Mouse (Mus musculus) kidney, adult 2 months (tissue): ENCODE results near the gene Cemip2.

Source experiments
- CTCF ChIP-seq: fragments of 200-500 bp; conservative IDR thresholded peaks from 2 replicates; pipeline ENCODE4 v1.5.1; 2011; ENCODE audit warnings: low read depth, mild to moderate bottlenecking, control low read depth, low read length, moderate library complexity, mixed read lengths; ENCODE audit not compliant: insufficient read depth, insufficient read length
- POLR2A ChIP-seq: fragments of 200-500 bp; IDR thresholded peaks from one replicate; pipeline ENCODE4 v1.6.1; 2011; ENCODE audit warnings: low read depth, low read length, control low read depth

DNA sequence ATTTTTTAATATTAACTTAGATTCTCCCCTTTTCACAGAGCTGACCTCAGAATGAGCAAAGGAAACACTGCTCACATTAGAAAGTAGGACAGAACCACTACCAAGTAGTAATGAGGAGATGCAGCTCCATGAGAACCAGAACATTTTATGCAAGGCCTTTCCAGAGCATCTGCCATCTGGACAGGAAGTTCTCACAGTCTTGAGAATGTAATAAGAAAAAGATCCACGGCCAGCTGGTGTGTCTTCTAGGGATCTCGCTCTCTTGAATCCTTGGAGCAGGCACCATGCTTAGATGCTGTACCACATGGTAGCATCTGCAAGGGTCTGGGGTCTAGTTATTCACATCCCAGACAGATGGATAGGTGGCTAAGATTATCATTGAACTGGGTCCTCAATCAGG is 90.3 kb downstream of the Cemip2 start:
- TF ChIP-seq POLR2A (no peak), CTCF (no peak)
